Mouse (Mus musculus) neural tube, embryonic 11.5 days (tissue): ENCODE results near the gene Zscan26. TPM values are rescaled to one million over a fixed set of nuclear protein-coding genes. Genes with fewer than 3 reads are reported as not detected.
"Not testable (repeated sequence)": the region's sequence is repeated elsewhere in the genome, so short reads cannot be mapped to it uniquely, and the experiment has no call there.

Experiments used
- ATAC-seq: fragments of 200-750 bp; cut with Nextera tagmentation; 2 replicates; pipeline ENCODE4 v1.8.0; 2017; ENCODE audit warnings: moderate number of reproducible peaks, mild to moderate bottlenecking, moderate TSS enrichment, moderate library complexity; ENCODE audit not compliant: insufficient read depth, low FRiP score, low TSS enrichment
- DNase-seq: peaks from one replicate; pipeline ENCODE4 v3.0.0-alpha.2; 2015; ENCODE audit warnings: low spot score
- H3K27ac ChIP-seq: fragments of 300-500 bp; sonication (generic); 2 replicates; pipeline ENCODE4 v1.5.1; 2014; ENCODE audit warnings: low read depth, mild to moderate bottlenecking, low read length
- H3K27me3 ChIP-seq: fragments of 300-500 bp; sonication (generic); 2 replicates; pipeline ENCODE4 v1.6.1; 2014; ENCODE audit warnings: mild to moderate bottlenecking, low read length, mixed read lengths; ENCODE audit not compliant: control insufficient read depth, insufficient read depth
- H3K36me3 ChIP-seq: fragments of 300-500 bp; sonication (generic); 2 replicates; pipeline ENCODE4 v1.6.1; 2014; ENCODE audit warnings: mild to moderate bottlenecking, low read length, moderate library complexity, mixed read lengths; ENCODE audit not compliant: control insufficient read depth, insufficient read depth
- H3K4me1 ChIP-seq: fragments of 300-500 bp; sonication (generic); 2 replicates; pipeline ENCODE4 v1.6.1; 2014; ENCODE audit warnings: low read length, mixed read lengths; ENCODE audit not compliant: control insufficient read depth, insufficient read depth
- H3K4me2 ChIP-seq: fragments of 300-500 bp; sonication (generic); 2 replicates; pipeline ENCODE4 v1.6.1; 2014; ENCODE audit warnings: low read depth, mild to moderate bottlenecking, moderate library complexity
- H3K4me3 ChIP-seq: fragments of 300-500 bp; sonication (generic); 2 replicates; pipeline ENCODE4 v1.5.1; 2014; ENCODE audit warnings: low read depth, low read length
- H3K9ac ChIP-seq: fragments of 300-500 bp; sonication (generic); 2 replicates; pipeline ENCODE4 v1.6.1; 2014; ENCODE audit warnings: mild to moderate bottlenecking, low read length
- H3K9me3 ChIP-seq: fragments of 300-500 bp; sonication (generic); 2 replicates; pipeline ENCODE4 v1.6.1; 2016; ENCODE audit warnings: low read length; ENCODE audit not compliant: control insufficient read depth
- WGBS: fragments of 180-500 bp; shearing (Covaris S2); extraction: QIAGEN DNeasy Blood & Tissue Kit; methylation state at CpG from one replicate; pipeline ENCODE4 v1.1.7; 2014; 5-methylcytosine and 5-hydroxymethylcytosine counted together
- polyA plus RNA-seq: library from polyadenylated mRNA; unstranded; fragments of >200 nt; fragmentation: Nextera tagmentation; extraction: Ambion mirVana; gene quantifications from 2 replicates; pipeline ENCODE4 v1.2.1, GENCODE M21; 2014

Gene Zscan26
- polyA plus RNA-seq, 1 experiment from 2014 or later = 14.9 TPM

DNA sequence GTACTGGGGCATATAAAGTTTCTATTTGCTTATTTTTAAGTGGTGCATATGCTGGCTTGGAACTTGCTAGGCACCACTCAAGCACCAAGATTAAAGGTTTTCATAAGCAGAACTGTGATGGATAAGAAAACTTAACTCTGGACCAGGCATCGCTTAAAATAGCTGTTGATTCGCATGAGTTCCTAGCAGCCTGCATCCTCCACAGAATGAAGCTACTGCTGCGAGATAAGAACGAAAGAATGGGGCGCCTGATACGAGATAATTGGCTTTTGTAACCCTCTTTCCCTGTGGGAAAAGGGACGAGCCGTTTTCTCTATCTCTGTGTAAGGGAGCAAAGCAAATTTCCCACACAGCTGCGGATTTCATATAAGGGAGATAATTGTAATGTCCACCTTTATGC lies 15.6 kb upstream of the Zscan26 start:
- Histone ChIP-seq H3K27ac (no peak overlapping the region), H3K4me1 (no peaks in the 10 kb centered on the region), H3K9ac (no peak overlapping the region), H3K9me3 (no peaks in the 10 kb centered on the region), H3K36me3 (no peaks in the 10 kb centered on the region), H3K27me3 (no peaks in the 10 kb centered on the region), H3K4me2 (no peak overlapping the region; the same call in 1 of the 2 replicates), H3K4me3 (no peak overlapping the region)
- WGBS = 36% methylated on average over 9 of the region's 9 CpGs
- no peak for DNase-seq
- no peak for ATAC-seq

- Histone ChIP-seq H3K4me1 (no peaks in the 10 kb centered on the region), H3K27me3 (no peaks in the 10 kb centered on the region), H3K9me3 (no peaks in the 10 kb centered on the region), H3K27ac (peak within 1 kb of the TSS; percentile 30; the same call in 1 of the 2 replicates), H3K4me2 (peak within 1 kb of the TSS; percentile 84), H3K9ac (peak within 1 kb of the TSS; percentile 76), H3K36me3 (no peaks in the 10 kb centered on the region), H3K4me3 (peak within 1 kb of the TSS; percentile 52)
- WGBS = under 1% methylated on average over 54 of the region's 54 CpGs
- DNase-seq (peak; percentile 90), ATAC-seq (peak; percentile 99)
Observed at GRCm38 (mm10) chr13:21468061-21469019, 14.8 kb upstream of the Zscan26 start, which contains the start of gene Nkapl. TSS of gene Nkapl (minus strand) at chr13:21468509.

DNA sequence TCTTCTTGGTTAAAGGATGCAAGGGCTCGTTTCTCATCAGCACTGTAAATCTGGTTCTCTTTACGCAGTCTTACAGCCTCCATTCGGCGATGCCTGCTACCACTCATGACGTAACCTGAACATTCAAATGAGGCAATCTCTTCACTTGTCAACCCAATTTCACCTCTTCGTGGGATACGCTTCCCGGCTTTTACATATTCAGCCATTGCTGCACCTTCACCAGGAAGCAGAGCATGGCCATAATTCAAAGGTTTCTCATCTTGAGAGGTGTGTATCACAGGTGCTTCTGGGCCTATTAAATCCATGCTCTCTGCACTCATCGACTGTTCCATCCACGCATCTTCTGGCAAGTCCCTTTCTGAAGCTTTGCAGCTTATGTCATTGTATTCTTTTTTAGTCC lies 13.8 kb upstream of the Zscan26 start:
- no peak for DNase-seq

DNA sequence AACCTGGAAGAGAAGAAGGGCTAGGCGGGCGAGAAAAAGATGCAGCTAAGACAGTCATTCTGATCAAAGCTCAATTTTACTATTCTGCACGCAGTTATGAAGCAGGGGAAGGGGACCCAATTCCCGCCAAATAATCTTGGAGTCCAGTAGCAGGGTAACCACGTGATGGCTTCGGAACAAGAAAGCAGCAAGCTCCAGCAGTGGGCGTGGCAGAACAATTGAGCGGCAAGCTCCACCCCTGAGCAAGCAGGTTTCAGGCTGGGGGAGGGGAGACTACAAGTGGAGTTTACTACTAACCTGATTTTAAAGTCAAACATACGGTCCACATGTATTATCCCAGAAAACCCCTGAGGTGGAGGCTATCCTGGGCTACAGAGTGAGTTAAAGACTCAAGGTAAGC lies 9.0 kb upstream of the Zscan26 start:
- H3K4me1 ChIP-seq, H3K9me3 ChIP-seq, H3K4me2 ChIP-seq, H3K27me3 ChIP-seq, H3K4me3 ChIP-seq, DNase-seq, H3K36me3 ChIP-seq, H3K27ac ChIP-seq, H3K9ac ChIP-seq, ATAC-seq: not testable (repeated sequence)
- 39% methylated on average over 9 of the region's 9 CpGs for WGBS

More for the DNA sequence above, 13.8 kb upstream of the Zscan26 start:
- WGBS = 83% methylated on average over 10 of the region's 10 CpGs
- no peak overlapping the region for H3K9ac ChIP-seq
- H3K27ac ChIP-seq = no peak overlapping the region
- H3K9me3 ChIP-seq = no peaks in the 10 kb centered on the region
- H3K36me3 ChIP-seq = no peaks in the 10 kb centered on the region
- ATAC-seq = no peak
- H3K4me3 ChIP-seq = no peak overlapping the region
- no peak overlapping the region for H3K4me2 ChIP-seq
- H3K27me3 ChIP-seq = no peaks in the 10 kb centered on the region
- H3K4me1 ChIP-seq = no peaks in the 10 kb centered on the region

DNA sequence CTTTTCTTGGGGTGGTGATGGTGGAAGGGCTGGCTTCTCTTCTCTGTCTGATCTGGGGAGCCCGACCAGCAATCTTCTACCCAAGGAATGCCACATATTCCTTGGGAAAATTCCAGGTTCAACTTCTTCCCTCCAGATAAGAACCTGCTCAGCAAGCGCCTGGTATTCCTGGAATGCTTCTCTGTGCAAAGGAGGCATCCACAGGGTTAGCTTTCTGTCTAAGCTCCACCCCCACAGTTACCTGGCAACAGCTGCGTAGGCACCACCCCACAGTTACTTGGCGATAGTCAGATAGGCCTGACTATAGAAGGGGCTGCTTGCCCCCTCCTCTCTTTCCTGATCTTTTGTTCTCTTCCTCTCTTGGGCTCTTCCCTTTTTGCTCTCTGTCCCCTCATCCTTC lies 2.8 kb upstream of the Zscan26 start:
- ATAC-seq (no peak), DNase-seq (no peak)
- Histone ChIP-seq H3K9me3 (no peaks in the 10 kb centered on the region), H3K4me3 (no peak overlapping the region), H3K9ac (no peak overlapping the region), H3K4me2 (no peak overlapping the region), H3K27ac (no peak overlapping the region), H3K36me3 (no peaks in the 10 kb centered on the region), H3K4me1 (peaks cover 5% of the 10 kb centered on the region), H3K27me3 (no peaks in the 10 kb centered on the region)
- 7% methylated on average over 4 of the region's 4 CpGs for WGBS

- 93% methylated on average over 3 of the region's 3 CpGs for WGBS
- Histone ChIP-seq H3K9ac (no peak overlapping the region), H3K27ac (no peak overlapping the region), H3K4me1 (peaks cover 5% of the 10 kb centered on the region), H3K9me3 (no peaks in the 10 kb centered on the region), H3K4me3 (no peak overlapping the region), H3K36me3 (no peaks in the 10 kb centered on the region), H3K27me3 (no peaks in the 10 kb centered on the region), H3K4me2 (no peak overlapping the region)
- DNase-seq (no peak), ATAC-seq (no peak)
Observed at GRCm38 (mm10) chr13:21454133-21454532, 603 bp upstream of the Zscan26 start.

GRCm38 (mm10) chr13:21453042-21453441 lies 488 bp downstream of the Zscan26 start:
- H3K4me1 ChIP-seq = peaks cover 5% of the 10 kb centered on the region
- H3K36me3 ChIP-seq = peaks cover 2% of the 10 kb centered on the region; the same call in 1 of the 2 replicates
- H3K9me3 ChIP-seq = no peaks in the 10 kb centered on the region
- ATAC-seq (no peak), DNase-seq (no peak)
- WGBS = 4% methylated on average over 13 of the region's 13 CpGs
- H3K4me3 ChIP-seq = peak overlapping the region; percentile 58
- H3K27ac ChIP-seq = no peak overlapping the region
- no peaks in the 10 kb centered on the region for H3K27me3 ChIP-seq
- H3K9ac ChIP-seq = peak overlapping the region; percentile 61
- H3K4me2 ChIP-seq = peak overlapping the region; percentile 69

- Histone ChIP-seq H3K27me3 (no peaks in the 10 kb centered on the region), H3K4me1 (peaks cover 5% of the 10 kb centered on the region), H3K27ac (no peak overlapping the region), H3K4me3 (no peak overlapping the region), H3K9me3 (no peaks in the 10 kb centered on the region), H3K9ac (no peak overlapping the region), H3K36me3 (peaks cover 5% of the 10 kb centered on the region), H3K4me2 (no peak overlapping the region)
- WGBS = 85% methylated on average over 16 of the region's 16 CpGs
- DNase-seq (no peak), ATAC-seq (no peak)
Observed at GRCm38 (mm10) chr13:21447856-21448614, 5.5 kb downstream of the Zscan26 start.
